Mouse (Mus musculus): ENCODE data around the gene Cdk13. TPM values are rescaled to one million over a fixed set of nuclear protein-coding genes. Genes with fewer than 3 reads are reported as not detected.
A peak's percentile ranks its signal among the peaks of the same experiment; 100 is the strongest.

Gene Cdk13
- total RNA-seq, 2 experiments from 2014 or later = 43.9 to 90.9 TPM

DNA sequence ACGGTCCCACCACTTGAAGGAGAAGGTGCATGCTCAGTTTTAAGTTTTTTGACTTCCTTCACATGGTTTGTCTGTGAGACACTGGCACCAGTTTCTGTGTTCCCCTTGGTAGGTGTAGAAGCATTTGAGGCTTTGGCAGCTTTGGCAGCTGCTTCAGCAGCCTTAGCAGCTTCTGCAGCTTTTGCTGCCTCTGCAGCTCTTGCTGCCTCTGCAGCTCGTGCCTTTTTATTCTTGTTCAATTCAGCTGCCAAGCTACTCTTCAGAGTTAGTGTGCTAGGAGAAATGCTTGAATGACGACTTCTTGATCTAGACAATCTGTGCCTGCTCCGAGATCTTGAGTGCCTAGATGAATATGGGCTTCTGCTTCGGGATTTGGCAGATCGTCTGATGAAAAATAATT, 32.3 kb downstream of the Cdk13 start:
- no peak for ATAC-seq (replicated peaks; ENCODE audit: poor library complexity)

DNA sequence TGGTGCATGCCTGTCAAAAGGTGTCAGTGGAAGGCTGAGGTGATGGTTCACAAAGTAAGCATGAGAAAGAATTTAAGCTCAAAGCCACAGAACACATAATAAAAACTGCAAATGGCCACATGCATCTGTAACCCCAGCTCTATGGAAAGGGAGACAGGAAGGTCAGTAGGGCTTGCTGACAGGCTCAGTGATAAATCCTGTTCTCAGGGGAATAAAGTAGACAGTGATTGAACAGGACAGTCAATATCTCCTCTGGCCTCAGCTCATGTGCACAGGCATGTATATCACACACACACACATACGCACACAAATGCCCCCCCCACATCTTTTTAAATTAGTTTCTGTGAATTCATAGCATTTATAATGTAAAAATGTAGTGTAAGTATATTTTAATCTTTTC, 42.5 kb downstream of the Cdk13 start:
- no peak for ATAC-seq (replicated peaks; ENCODE audit: poor library complexity)

DNA sequence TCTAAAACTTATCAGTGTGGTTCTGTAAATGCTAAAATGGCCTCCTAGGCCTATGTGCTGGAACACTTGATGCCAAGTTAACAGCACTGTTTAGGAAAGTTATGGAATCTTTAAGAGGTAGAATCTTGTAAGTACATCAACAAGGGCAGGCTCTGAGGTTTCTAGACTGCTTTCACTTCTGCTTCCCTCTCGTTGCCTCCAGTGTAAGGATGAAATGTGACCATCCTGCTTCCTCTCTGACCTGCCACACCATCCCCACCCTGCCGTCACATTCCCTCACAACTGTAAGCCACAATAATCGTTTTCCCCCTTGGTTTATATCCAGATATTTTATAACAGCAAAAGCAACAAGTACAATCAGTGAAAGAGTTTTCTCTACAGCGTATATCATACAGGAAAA, 49.9 kb downstream of the Cdk13 start:
- peak; percentile 98 for ATAC-seq (replicated peaks; ENCODE audit: poor library complexity)

DNA sequence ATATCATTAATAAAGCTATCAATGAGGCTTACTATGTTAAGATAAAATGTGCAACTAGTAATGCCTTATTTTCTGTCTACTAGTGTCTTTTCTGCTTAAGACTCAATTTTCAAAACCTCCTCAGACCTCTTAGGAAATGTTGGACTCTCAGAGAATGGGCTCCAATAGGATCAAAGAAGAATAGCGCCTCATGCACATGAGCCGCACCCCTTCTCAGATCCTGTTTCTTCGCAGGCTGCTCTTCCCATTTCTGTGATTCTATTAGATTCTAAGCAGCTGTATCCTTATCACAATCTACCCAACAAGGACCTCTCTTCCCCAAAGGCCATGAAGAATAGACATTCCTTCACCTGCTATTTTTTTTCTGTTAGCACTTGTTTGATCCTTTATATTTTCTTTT, 76.1 kb downstream of the Cdk13 start:
- ATAC-seq (replicated peaks; ENCODE audit: poor library complexity) = no peak

DNA sequence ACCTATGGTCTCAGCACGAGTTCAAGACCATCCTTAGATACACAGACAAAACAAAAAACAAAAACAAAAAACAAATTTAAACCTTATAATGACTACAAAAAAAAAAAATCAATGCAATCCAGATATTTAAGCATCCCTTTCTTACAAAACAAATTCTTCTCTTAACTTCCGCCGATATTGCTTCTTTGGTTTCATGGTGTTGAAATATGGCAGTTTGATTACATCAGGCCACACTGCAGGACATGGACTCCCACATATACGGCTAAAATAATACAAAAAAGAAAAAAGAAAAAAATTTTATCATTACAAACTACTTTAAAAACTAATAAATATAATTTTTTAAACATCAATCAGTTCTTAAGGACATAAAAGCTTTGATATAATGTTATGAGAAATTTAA, 77.0 kb downstream of the Cdk13 start:
- ATAC-seq (replicated peaks; ENCODE audit: poor library complexity) = peak; percentile 76

DNA sequence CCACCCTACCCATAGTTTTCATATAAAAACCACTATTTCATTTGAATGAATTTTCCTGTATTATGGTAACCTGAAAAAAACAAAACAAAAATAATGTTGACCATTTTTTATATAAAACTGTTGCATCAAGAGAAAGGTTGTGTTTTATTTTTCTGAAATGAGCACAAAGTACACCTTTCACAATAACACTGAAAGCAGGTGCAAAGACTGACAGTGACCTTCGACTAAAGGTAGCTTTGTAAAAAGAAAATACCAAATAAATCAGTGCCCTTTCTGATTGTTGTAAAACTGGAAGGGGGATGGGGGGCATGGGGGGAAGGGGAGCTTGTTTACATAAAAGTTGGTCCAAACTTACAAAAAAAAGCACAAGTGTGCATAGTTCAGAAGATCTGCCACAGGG, 87.5 kb downstream of the Cdk13 start:
- ATAC-seq (replicated peaks; ENCODE audit: poor library complexity) = no peak

DNA sequence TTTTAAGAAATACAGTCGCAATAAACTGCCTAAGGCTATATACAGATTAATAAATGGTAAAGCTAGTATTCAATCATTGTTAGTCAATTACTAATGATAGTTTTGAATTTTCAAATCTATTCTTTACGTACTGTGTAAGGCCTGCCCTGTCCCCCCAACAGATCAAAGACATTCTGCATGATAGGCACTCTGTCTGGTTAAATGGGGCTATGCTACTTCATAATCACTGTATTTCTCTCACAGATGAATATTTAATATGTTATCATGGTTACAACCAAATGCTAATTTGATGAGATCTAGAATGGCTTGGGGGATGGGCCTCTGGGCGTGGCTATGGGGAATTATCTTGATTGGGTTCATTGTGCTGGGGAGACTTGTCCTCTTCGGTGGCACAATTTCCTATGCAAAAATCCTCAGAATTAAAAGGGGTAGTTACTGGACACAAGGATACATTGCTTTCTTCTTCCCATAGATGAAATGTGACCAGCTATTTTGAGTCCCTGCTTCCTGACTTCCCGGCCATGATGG, 96.0 kb downstream of the Cdk13 start:
- no peak for ATAC-seq (replicated peaks; ENCODE audit: poor library complexity)

DNA sequence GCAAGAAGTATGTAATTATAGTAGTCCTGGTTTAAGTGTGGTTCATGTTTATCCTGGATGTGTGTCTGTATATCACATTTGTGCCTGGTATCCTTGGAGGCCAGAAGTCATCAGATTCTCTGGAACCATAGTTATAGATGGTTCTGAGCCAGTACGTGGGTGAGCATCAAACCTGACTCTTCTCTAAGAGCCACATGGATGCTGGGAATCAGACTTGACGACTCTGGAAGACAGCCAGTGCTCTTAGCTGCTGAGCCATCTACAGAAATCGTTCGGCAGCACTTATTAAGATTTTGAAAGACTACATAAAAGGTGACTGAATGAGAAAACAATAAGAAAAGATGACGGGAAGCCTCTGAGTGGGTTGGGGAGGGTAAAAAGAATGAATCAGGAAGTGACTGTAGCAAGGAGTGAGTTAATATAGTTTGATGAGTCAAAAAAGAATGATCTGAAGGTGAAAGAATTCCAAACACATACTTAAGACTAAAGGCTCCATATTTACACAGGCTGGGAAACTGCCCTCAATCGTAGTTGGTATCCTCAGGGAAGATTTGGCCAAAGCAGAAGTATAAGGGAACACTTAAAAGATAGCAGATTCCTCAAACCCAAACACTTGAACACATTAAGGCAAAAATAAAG, 99.6 kb downstream of the Cdk13 start:
- ATAC-seq (replicated peaks; ENCODE audit: poor library complexity) = no peak

DNA sequence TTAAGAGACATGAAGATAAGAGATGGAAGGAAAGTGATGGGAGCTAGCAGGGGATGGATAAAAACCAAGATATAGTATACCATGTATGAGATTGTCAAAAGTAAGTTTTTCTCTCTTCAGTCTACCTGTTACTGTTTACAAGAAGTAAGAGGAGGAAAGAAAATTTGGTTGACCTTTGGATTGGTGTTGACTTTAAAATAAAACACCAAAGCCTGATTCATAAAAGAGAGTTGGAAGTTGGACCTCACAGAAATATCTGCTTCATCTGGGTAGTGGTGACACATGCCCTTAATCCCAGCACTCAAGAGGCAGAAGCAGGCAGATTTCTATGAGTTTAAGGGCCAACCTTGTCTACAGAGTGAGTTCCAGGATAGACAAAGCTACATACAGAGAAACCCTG, 102.6 kb downstream of the Cdk13 start:
- no peak for ATAC-seq (replicated peaks; ENCODE audit: poor library complexity)

DNA sequence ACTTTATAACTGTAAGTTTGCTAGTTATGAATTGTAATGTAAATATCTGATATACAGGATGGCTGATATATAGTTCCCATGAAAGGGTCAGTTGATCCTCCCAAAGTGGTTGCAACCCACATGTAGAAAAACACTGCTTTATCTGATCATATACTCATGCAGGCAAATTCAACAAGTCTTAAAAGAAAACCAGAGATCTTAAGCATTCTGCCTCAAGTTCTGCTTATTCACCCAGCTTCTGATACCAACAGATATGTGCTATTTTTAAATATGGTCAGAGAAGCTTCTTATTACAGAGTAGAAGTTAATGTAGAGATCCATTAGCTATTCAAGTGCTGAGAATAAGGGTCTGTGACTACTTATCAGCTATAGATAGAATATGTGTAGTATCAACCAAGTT, 103.6 kb downstream of the Cdk13 start:
- 0 out of 2 replicates have a peak, but pooled peaks have one; percentile 23 for ATAC-seq (replicated peaks; ENCODE audit: poor library complexity)

DNA sequence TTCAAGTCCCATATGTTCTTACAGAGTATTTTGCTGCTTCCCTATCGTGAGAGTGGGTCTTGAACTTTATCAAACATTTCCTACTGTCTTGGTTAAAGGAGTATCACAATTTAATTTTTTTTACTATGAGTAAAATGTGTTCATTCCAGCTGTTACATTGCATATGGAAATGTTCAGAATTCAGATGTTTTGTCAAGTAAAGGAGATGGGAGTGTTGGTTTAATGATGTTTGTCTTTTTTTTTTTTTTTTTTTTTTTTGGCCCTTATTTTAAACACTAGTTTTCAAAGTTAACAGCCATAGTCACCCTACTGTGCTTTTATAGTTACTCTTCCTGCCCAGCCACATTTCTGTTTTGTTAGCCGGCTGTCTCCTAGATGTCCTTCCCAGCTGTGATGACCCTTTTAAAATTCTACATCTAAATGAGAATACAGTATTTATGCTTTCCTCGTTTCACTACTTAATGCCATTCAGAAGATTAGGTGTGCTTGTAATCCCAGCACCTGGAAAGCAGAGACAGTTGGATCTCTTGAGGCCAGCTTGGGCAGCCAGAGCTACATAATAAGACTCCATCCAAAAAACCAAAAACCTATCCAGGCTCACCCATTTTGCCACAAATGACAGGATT, 104.7 kb downstream of the Cdk13 start:
- ATAC-seq (replicated peaks; ENCODE audit: poor library complexity) = no peak

DNA sequence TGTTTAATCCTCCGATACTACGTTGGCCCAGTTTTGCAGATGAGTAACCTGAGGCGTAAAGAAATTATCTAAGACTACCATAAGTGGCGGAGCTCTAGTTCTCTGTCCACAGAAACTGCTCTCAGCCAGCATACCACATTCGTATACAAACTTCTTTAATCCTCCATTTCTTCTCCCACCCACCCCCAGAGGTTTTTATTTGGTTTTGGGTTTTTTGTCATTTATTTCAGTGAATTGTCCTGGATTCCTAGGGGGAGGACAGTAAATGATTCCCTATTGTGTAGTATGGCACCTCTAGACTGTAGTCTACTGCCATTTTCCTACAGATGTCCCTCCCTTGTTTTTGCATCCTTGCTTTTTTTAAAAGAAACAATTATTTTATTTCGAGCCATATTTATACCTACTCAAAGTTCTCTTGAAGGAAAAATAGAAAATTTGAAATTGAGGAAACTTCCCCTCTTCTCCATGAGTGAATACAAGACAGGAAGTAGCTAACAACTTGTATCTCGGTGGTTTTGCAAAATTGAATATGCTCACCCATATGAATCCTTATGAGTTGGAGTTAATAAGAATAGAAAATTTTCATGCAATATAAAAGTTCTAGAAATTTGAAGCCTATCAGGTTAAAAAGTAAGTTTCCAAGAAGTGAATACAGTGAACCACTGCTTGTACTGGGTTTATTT, 108.9 kb downstream of the Cdk13 start:
- no peak for ATAC-seq (replicated peaks; ENCODE audit: poor library complexity)

DNA sequence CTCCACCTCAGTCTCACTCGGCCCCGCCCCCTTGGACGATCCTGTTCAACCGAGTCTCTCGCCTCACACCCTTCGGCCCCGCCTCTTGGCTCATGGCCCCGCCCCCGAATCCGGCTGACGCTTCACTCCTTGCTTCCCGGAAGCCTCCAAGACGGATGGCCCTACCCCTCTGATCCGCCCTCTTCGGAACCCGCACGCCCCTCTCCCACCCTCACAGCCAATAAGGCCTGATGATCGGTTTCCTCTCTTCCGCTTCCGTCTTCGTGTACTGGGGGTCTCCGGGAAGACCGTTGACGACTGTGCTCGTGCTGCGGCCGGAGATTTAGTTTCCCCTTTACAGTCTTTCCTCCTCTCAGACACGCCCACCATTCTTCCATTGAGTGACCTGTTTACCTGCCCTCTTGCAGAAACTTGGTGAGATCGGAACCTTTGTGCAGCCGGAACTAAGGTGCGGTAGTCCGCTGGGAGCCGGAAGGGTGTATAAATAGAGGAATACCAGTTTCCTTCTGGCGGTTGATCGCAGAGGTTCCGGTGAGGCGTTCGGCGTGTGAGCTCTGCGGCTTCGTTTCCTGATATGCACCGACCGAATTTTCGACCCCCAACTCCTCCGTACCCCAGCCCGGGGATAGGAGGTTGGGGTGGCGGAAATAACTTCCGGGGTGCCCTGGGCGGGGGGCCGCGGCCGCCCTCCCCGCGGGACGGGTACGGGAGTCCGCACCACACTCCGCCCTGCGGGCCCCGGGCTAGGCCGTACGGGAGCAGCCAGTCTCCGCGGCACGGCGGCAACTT, 109.8 kb downstream of the Cdk13 start, which contains the start of the genes Mplkip and Sugct:
TSS of gene Mplkip (plus strand) at position 282 of the 789 bp plus-strand sequence.
TSS of gene Sugct (minus strand) at position 643 of the 789 bp plus-strand sequence.
- peak; percentile 88 for ATAC-seq (replicated peaks; ENCODE audit: poor library complexity)

DNA sequence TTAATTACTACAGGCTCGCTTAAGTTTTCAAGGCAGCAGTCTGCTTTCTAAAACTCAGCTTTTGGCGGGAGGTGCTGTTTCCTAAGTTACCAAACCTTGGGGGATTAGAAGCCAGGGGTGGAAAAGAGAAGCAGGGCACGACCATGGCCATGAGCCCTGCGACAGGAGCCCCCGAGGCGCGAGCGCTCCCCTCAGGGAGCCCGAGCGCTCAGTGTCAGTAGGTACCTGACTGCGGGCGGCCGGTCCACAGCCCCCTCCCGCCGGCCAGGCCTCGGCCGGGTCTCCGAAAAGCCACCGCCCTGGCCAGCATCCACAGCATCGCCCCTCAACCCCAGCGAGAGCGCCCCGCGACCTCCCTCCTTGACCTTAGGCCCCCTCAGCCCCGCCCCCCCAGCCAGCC, 110.5 kb downstream of the Cdk13 start:
- ATAC-seq (replicated peaks; ENCODE audit: poor library complexity) = peak; percentile 17

DNA sequence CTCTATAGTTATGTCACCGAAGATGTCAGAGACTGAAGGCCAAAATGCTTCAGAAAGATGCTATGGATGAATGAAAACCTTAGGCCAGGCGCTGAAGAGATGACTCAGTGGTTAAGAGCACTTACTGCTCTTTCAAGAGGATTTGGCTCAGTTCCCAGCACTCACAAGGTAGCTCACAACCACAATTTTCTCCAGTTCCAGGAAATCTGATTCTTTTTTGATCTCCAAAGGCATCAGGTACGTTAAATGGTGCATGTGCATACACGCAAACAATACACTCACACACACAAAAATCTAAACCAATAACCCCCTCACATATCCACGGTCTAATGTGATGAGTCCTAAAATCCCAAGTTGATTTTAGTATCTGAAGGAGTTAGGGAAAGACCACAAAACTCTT, 111.1 kb downstream of the Cdk13 start:
- no peak for ATAC-seq (replicated peaks; ENCODE audit: poor library complexity)

DNA sequence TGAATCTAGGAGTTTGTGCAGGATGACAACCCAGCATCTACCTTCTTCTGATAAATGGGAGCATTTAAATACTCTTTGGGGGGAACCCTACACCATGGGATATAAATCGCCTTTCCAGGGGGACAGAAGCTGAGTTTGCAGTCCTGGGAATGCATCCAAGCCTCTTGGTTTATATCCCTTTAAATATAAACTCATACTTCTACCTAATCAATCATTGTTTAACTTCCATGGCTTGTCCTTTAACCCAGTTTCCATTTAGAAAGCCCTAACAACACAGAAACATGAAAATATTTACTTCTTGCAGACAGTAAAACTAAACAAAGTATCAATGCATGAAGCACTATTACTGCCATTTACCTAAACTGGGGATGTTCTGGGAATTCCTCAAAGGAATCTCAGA, 113.5 kb downstream of the Cdk13 start:
- ATAC-seq (replicated peaks; ENCODE audit: poor library complexity) = no peak

DNA sequence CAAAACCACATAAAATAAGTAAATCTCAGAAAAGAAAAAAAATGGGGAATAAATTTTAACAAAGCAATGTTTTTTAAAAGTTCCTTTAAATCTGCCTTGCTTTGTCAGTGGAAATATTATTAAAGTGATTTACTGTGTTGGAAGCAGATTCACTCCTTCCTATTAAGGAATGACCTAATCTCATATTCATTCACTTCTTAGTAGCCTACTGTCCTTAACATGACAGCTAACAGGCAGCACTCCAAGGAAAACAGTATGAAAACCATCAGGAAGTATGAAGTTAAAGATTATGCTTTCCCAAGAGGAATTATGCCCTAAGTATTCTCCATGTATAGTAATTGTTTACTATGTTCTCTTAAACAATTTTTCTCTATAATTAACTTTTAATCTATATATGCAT, 114.2 kb downstream of the Cdk13 start:
- no peak for ATAC-seq (replicated peaks; ENCODE audit: poor library complexity)

DNA sequence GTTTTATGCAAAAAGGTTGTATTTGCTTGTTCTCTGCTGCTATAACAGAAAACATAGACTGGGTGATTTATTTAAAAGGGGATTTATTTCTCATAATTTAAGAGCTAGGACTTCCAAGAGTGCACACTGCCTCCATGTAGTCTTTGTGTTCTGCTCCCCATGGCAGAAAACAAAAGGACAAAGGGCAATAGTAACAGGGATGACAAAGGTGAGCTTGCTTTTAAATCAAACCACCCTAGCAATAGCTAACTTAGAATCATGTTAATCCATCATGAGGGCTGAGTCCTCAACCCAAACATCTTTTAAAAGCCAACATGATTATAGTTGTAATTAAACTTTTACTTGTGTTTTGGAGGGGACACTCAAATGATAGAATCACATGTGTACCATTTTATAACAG, 115.4 kb downstream of the Cdk13 start:
- no peak for ATAC-seq (replicated peaks; ENCODE audit: poor library complexity)

DNA sequence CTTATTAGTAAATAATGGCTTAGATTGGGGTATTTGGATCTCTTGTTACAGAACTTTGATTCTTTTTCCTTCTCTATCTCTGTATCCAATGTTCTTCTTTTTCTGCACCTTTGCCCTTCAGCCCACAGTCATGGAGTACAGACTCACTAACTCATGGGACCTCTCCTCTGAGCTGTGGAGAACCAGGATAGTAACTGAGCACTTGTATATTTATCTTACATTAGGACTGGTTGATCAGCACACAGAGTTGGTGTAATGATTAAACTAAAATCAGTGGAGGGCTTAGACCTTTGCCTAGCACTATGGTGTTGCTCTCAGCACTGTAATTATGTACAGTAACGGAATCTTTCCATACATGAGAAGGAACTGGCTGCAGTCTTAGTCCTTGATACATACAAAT, 133.8 kb downstream of the Cdk13 start:
- no peak for ATAC-seq (replicated peaks; ENCODE audit: poor library complexity)

DNA sequence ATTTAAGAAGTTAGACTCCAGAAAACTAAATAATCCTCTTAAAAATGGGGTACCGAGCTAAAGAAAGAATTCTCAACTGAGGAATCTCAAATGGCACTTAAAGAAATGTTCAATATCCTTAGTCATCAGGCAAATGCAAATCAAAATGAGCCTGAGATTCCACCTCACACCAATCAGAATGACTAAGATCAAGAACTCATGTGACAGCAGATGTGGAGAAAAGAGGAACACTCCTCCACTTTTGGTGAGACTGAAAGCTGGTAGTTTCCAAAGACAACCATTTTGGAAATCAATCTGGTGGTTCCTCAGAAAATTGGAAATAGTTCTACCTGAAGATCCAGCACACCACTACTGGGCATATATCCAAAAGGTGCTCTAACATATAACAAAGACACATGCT, 137.5 kb downstream of the Cdk13 start:
- no peak for ATAC-seq (replicated peaks; ENCODE audit: poor library complexity)

Data from megakaryocyte progenitor cell, adult 5-6 weeks (primary cell).